28 mouse cellular contexts compared by ENCODE assay signal in the genomic region with DNA sequence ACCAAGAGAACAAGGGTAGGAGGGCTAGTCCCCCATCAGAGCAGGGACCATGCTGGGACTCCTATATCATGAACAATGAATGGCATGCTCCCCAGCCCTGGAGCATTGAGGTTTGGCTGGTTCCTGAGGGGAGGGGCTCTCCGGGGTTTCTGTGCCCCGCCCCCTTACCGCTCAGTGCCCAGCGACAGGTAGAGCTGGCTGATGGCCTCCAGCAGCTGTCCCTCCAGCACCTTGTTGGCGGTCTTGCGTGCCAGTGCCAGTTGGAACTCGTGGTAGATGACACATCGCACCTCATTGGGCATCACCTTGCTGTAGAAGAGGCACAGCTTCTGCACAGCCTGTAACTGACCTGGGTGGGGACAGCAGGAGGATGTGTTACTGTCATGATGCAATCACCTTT. TPM values are rescaled to one million over a fixed set of nuclear protein-coding genes. Genes with fewer than 3 reads are reported as not detected.
"Had no signal": no experiment of that assay in that cellular context is flagged by ENCODE, and none has a peak within 500 bp of the region (broad histone marks: within the 10 kb centered on the region; RNA-seq: fewer than 3 reads in every experiment).

No protein-coding gene starts in this region.

- H3K9ac ChIP-seq: embryonic facial prominence, embryonic 12.5 days; embryonic facial prominence, embryonic 13.5 days; embryonic facial prominence, embryonic 15.5 days; forebrain, embryonic 12.5 days; forebrain, embryonic 13.5 days; forebrain, embryonic 15.5 days; forebrain, postnatal 0 days had no signal

- H3K27me3 ChIP-seq: embryonic facial prominence, embryonic 12.5 days; embryonic facial prominence, embryonic 13.5 days; embryonic facial prominence, embryonic 15.5 days; forebrain, embryonic 13.5 days; forebrain, embryonic 15.5 days had no signal

- ATAC-seq: forebrain, embryonic 13.5 days; forebrain, embryonic 14.5 days; forebrain, embryonic 15.5 days; forebrain, embryonic 16.5 days; forebrain, postnatal 0 days had no signal

- H3K9me3 ChIP-seq: embryonic facial prominence, embryonic 10.5 days; embryonic facial prominence, embryonic 12.5 days; embryonic facial prominence, embryonic 13.5 days; embryonic facial prominence, embryonic 15.5 days; forebrain, embryonic 10.5 days; forebrain, embryonic 12.5 days; forebrain, embryonic 13.5 days; forebrain, embryonic 15.5 days had no signal

- H3K4me1 ChIP-seq: embryonic facial prominence, embryonic 10.5 days; embryonic facial prominence, embryonic 12.5 days; embryonic facial prominence, embryonic 13.5 days; embryonic facial prominence, embryonic 15.5 days; forebrain, embryonic 10.5 days; forebrain, embryonic 12.5 days; forebrain, embryonic 13.5 days; forebrain, embryonic 15.5 days had no signal

- H3K4me3 ChIP-seq: embryonic facial prominence, embryonic 10.5 days; embryonic facial prominence, embryonic 12.5 days; embryonic facial prominence, embryonic 13.5 days; embryonic facial prominence, embryonic 15.5 days; erythroblast, embryonic 14.5 days; forebrain, embryonic 10.5 days; forebrain, embryonic 12.5 days; forebrain, embryonic 13.5 days; forebrain, embryonic 15.5 days; gastrocnemius, adult 2 months had no signal

- H3K36me3 ChIP-seq: embryonic facial prominence, embryonic 10.5 days; embryonic facial prominence, embryonic 12.5 days; embryonic facial prominence, embryonic 13.5 days; embryonic facial prominence, embryonic 15.5 days; forebrain, embryonic 10.5 days; forebrain, embryonic 12.5 days; forebrain, embryonic 15.5 days had no signal

- H3K4me2 ChIP-seq: embryonic facial prominence, embryonic 12.5 days; embryonic facial prominence, embryonic 13.5 days; embryonic facial prominence, embryonic 15.5 days; forebrain, embryonic 12.5 days; forebrain, embryonic 13.5 days; forebrain, embryonic 15.5 days had no signal

- DNase-seq: cerebellum, adult 18-20 months; cerebellum, adult 2 months; cerebellum, adult 8-10 months; cerebellum, adult 9-10 months; cerebellum, adult 9-11 months; cerebellum, postnatal 14 days; cerebellum, postnatal 25 days; cerebellum, postnatal 36 days; embryo, embryonic 11 days; forebrain, postnatal 0 days; gastrocnemius, postnatal 10 days; gastrocnemius, postnatal 14 days; gastrocnemius, postnatal 25 days; gastrocnemius, postnatal 36 days had no signal

- H3K27ac ChIP-seq: embryonic facial prominence, embryonic 10.5 days; embryonic facial prominence, embryonic 12.5 days; embryonic facial prominence, embryonic 13.5 days; embryonic facial prominence, embryonic 15.5 days; forebrain, embryonic 10.5 days; forebrain, embryonic 12.5 days; forebrain, embryonic 13.5 days; forebrain, embryonic 15.5 days; gastrocnemius, adult 2 months had no signal

RNA-seq across cellular contexts. Expression of gene Htra3, which starts 23.6 kb away (rescaled TPM):
- total RNA-seq: common myeloid progenitor, adult 5-6 weeks; granulocyte monocyte progenitor cell, adult 5-6 weeks had no signal
- polyA plus RNA-seq: erythroblast, embryonic 14.5 days had no signal

RNA-seq across cellular contexts. Expression of gene Ablim2, which starts 54.5 kb away (rescaled TPM):
- total RNA-seq: common myeloid progenitor, adult 5-6 weeks had no signal
- polyA plus RNA-seq: erythroblast, embryonic 14.5 days; forebrain, embryonic 10.5 days had no signal
